Mouse (Mus musculus) ZHBTc4 (cell line): Measurements from ENCODE around the gene Uqcr11.
A peak's percentile ranks its signal among the peaks of the same experiment; 100 is the strongest.

Experiments used
- DNase-seq: peaks from one replicate; pipeline ENCODE4 v3.0.0-alpha.2; 2011; ENCODE audit warnings: low read depth, low spot score

Gene Uqcr11

GRCm38 (mm10) chr10:80376160-80376559 is 30.5 kb downstream of the Uqcr11 start:
- peak; percentile 95 for DNase-seq

GRCm38 (mm10) chr10:80374063-80374462 is 32.6 kb downstream of the Uqcr11 start:
- DNase-seq = peak; percentile 90

GRCm38 (mm10) chr10:80372706-80373105 is 33.9 kb downstream of the Uqcr11 start:
- DNase-seq = no peak

- DNase-seq = no peak
Observed at GRCm38 (mm10) chr10:80371983-80372382, 34.6 kb downstream of the Uqcr11 start.

GRCm38 (mm10) chr10:80371411-80371966 is 35.1 kb downstream of the Uqcr11 start:
- DNase-seq = peak; percentile 73

- peak; percentile 68 for DNase-seq
Observed at GRCm38 (mm10) chr10:80369995-80370747, 36.5 kb downstream of the Uqcr11 start.

- peak; percentile 62 for DNase-seq
Observed at GRCm38 (mm10) chr10:80368392-80368791, 38.2 kb downstream of the Uqcr11 start.

GRCm38 (mm10) chr10:80367954-80368353 is 38.7 kb downstream of the Uqcr11 start:
- DNase-seq = no peak

- DNase-seq = no peak
Observed at GRCm38 (mm10) chr10:80365736-80366135, 40.9 kb downstream of the Uqcr11 start.

- DNase-seq = no peak
Observed at GRCm38 (mm10) chr10:80363734-80364133, 42.9 kb downstream of the Uqcr11 start.

- peak; percentile 76 for DNase-seq
Observed at GRCm38 (mm10) chr10:80357994-80358639, 48.5 kb downstream of the Uqcr11 start.

- DNase-seq = no peak
Observed at GRCm38 (mm10) chr10:80357336-80357735, 49.3 kb downstream of the Uqcr11 start.

GRCm38 (mm10) chr10:80356737-80357136 is 49.9 kb downstream of the Uqcr11 start:
- DNase-seq = no peak

GRCm38 (mm10) chr10:80356001-80356682 is 50.5 kb downstream of the Uqcr11 start, which contains the start of gene Plk5:
Plk5 (plus strand) TSS chr10:80356459.
- peak; percentile 61 for DNase-seq

GRCm38 (mm10) chr10:80355431-80355830 is 51.2 kb downstream of the Uqcr11 start:
- no peak for DNase-seq
